Mouse (Mus musculus) mature B cell (primary cell): ENCODE measurements around the gene Tenm4.

Source experiments
- in situ Hi-C: fragments of 300-500 bp; cut with MboI; formaldehyde crosslinking; loops from 2 replicates; pipeline ENCODE4 v1.14.3; 2019

Tenm4 gene

DNA sequence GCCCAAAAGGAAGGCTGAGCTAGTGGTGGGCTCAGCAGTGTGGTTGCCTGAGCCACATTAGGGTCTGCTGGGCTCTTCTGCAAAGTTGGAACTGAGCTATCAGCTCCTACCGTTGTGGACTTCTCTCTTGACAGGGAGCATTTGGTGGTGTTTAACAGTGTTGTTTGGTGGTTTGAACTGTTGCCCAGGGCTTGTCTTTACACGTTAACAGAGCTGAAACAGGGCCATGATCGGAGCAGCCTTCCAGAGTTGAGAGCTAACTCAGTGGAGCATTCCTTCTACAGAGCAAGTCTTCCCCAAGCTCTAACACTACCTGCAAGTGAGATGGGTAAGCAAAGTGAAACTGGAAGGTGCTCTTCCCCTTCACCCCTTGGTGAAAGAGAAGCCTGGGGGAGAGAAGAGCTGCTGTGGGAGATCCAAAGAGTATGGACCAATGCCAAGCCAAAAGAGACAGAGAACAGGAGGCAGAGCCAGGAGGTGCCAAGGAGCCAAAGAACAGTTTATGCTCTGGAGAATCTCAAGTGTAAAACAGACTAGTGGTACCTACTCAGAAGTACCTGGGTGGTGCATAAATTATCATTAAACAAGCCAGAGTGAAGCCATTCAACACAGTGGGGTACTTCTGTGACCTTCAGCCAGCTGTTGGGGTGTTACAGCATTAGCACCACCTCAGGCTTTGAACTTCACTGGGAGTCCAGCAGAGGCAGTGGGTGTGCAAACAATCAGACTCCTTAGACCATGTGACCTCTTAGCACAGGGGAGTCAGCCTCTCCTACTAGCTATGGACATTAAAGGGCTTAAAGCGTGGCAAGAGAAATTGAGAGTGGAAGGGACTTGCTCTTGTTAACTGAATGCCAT, 71.5 kb downstream of the Tenm4 start:
- in situ Hi-C loops: no loop called here

DNA sequence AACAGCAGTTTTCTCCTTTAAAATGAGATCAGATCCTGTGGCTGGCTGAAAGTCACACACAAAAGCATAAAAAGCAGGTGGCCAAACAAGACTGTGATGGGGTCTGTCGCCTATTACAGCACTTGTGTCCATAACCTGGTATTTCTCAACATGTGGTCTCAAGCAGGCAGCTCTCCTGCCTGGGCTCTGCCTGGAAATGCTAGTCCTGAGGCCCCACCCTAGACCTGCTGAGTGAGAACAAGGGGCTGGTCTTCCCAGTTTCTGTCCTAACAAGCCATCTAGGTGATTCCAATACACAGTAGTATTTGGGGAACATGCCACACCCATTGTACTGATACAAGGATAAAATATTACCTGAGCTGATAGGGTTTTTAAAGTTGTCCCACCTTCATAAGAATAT, 73.8 kb downstream of the Tenm4 start:
- in situ Hi-C loops: no loop called here

DNA sequence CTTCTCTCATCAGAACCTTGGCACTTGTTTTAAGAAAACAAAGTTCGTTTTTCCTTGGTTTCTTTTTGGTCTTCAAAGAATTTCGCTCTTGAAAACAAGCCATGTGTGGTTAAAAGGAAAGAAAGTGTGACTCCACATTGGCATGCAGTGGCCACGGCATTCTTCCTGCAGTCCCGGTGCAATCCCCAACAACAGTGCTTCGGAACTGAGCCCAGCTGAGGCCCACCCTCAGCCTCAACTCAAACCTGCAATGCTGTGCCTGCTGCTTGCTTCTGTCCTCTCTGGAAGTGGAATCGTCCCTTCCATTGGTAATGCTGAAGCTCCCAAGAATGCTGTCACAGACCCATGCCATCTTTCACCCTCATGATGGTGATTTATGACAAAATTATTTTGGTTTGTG, 88.6 kb downstream of the Tenm4 start:
- in situ Hi-C loops: no loop called here

DNA sequence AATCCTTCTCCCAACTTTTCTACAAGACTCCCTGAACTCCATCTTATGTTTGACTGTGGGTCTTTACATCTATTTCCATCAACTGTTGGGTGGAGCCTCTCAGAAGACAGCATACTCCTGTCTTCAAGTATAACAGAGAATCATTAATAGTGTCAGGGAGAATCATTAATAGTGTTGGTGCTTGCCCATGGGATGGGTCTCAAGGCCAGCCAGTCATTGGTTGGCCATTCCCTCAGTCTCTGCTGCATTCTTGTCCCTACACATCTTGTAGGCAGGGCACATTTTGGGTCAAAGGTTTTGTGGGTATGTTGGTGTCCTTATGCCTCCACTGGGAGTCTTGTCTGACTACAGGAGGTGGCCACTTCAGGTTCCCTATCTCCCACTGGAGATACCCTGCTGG, 91.1 kb downstream of the Tenm4 start:
- in situ Hi-C loops: no loop called here

DNA sequence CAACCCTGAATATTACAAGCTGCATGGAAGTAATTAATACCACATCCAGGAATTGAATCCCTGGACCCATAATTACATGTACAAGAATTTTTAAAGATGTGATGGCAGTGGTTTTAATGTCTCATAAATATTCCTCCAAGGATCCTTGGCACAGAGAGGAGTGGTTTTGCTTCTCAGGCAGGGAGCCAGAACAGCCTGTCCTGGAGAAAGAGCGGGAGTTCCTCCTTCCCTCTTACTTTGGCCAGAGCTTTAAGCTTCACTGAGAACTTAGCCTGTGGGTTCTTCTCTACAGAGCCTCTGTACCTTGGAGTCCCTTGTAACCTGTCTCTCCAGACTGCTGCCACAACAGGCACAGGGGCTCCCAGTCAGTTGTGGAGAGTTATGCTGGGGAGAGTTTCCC, 94.9 kb downstream of the Tenm4 start:
- in situ Hi-C loops: no loop called here

DNA sequence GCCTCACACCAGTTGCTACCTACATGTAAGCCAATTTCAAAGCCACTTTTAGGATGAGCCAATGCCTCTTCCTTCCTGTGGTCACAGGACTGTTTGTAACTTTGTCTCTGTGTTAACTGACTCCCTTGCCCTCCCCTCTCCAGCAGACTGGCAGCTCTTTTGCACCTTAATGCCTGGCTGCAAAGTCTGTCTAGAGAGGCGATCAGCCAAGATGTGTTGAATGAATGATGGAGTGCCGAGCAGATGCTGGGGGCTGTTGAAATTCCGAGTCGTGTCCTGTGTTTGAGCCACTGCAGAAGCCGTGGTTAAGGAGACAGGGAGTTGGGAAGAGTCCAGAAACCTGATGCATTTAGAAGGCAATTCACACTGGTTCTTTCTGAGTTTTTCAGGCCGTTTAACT, 96.2 kb downstream of the Tenm4 start:
- in situ Hi-C loops: no loop called here

DNA sequence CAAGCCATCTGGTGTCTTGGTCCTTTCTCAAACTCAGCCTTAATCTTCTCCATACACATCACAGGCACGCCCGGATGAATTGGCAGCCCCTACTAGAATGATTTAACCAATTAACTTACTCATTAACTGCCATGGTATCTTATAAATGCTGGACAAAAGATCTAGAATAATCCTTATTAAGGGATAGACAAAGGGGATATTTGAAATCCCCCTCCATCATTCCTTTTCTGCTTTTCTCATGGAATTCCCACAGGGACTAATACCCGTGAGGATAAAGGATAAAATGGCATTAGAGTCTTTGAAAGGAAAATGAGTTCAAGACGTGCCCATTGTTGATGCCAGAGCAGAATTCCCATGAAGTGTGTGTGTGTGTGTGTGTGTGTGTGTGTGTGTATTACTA, 99.6 kb downstream of the Tenm4 start:
- in situ Hi-C loops: no loop called here

DNA sequence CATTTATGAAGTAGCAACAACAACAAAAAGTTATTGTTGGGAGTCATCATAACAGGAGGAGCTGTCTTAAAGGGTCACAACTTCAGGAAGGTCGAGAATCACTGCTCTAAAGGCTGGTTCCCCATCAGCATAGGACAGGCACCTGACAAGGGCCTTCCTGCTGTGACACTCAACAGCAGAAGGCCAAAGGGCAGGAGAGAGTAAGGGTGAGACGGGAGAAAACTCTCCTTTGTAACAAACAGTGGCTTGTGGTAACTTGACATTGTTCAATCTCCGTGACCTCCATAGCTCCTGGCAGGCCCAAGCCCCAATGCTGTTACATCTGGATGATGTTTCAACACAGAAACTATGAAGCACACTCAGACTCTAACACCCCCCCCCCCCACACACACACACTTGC, 101.0 kb downstream of the Tenm4 start:
- in situ Hi-C loops: no loop called here

DNA sequence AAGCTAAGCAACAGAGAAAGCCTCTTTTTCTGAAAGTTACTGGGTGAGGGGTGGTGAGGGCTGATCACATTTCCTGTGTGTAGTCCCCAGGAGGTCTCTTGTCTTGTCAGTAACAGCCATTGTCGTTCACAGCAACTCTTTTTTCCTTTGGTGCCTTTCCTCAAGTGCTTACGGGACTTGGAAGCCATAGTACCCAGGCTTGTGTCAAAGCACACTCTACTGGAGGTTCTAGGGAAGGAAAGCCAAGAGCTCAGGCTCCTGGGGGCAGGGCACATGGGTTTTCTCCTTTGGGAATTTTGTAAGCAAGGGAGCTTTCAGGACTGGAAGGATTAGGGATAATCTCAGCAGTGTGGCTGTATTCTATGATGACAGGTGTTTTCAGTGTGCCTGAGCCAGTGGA, 103.4 kb downstream of the Tenm4 start:
- in situ Hi-C loops: no loop called here

DNA sequence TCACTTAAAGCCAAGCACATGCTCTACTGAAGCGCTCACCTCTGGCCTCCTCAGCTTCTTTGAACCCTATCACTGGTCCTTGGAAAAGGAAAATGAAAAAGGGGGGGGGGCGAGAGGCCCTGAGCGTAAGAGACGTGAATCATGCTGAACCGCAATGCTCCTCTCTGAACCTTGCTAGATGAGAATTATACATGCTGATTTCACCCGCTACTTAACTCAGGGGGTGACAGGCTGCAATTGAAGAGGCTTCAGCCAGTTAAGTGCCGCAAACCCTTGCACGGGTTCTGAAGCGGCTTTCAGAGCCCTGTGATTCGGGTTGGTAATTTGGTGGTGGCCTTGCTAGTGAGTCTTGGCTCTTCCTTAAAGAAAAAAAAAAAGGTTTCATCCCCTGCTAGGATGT, 106.5 kb downstream of the Tenm4 start:
- in situ Hi-C loops: no loop called here

DNA sequence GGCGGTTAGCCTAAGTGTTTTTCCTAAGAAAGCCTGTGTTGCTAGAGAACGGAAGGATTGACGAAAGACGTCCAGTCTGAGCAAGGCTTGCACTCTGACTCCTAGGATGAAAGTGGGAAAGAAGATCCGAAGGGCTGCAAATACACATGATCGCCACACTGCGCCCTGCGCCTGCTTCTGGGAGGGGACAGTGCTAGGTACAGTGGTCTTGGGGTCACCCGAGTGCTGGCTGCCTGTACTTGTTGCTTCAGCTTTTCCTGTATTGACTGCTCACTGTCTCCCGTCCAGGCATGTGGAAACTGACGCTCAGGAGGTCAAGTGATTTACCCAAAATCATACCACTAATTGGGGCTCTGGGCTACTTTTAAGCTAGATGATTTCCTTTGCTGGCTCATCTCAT, 107.3 kb downstream of the Tenm4 start:
- in situ Hi-C loops: no loop called here

DNA sequence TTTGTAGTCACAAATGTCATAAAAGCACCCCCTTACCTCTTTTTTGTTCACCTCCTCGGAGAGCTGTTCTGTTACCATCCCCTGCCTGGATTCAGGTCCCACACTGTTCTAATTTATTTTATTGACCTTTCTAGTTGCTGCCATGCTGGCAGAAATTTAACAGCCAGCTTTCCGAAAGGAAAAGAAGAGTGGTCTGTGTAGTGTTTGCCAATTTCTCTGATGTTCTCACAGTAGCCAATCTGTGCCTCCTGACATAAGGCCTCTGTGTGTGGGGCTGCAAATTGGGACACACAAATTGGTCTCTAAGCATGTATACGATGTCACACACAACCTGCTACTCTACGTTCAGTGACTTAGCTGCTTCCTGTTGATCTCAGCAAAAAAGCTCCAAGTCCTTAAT, 109.7 kb downstream of the Tenm4 start:
- in situ Hi-C loops: no loop called here

DNA sequence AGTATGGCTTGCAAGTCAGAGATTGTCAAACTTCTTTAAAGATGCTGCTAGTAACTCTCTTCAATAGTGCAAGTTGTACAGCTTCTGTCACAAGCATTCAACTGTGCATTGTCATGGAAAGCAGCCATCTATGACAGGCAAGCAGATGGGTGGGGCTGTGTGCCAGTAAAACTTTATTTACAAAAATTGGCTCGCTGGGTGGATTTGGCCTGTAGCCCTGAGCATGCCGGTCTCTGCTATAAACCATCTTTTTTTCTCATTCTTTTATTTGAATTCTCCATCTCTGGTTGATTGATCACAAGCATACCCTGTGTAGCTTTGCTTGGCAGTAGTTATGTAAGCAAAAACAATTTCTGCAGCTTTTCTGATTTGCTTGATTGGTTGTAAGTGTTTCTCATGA, 119.5 kb downstream of the Tenm4 start:
- in situ Hi-C loops: no loop called here

DNA sequence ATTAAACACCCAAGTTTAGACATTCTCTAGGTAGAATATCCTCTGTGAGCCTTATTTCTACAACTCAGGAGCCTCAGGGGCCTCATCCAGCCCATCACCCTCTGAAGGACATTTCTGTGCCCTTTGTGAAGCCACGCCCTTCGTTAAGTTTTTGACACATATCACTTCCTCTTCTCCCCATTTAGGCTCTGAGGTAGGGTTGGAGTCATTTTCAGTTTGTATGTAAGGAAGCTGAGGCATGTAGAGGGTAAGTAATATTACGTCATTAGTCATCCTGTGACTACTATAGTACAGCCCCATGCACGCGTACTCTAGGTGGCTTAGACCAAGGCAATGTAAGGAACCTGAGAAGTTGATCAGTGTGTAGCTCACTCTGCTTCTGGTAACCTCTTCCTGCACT, 124.9 kb downstream of the Tenm4 start:
- in situ Hi-C loops: no loop called here

DNA sequence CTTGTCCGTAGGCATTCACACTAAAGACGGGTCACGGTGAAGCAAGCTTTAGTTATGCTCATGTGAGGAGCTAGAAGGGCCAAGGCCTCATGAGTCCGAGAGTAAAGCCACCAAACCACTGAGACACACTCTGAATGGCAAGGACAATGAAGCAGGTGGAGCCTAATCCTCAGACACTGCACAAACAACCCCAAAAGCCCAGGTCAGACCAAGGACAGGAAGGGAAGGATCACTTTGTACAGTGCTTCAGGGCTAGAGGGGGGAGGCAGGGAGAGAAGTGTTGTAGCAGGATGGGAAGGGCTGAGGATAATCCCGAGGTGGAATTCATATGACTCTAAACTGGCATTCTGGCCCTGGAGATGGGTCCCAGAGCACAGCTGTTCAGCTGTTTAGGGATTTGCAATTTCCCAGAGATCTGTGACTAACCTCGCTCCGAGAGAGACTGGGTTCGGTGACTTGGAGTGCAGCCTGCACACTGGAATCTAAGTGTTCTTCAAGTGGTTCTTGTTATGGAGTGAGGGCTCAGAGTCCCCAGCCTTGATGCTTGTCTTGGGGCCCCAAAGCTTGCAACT, 129.9 kb downstream of the Tenm4 start:
- in situ Hi-C loops: no loop called here

DNA sequence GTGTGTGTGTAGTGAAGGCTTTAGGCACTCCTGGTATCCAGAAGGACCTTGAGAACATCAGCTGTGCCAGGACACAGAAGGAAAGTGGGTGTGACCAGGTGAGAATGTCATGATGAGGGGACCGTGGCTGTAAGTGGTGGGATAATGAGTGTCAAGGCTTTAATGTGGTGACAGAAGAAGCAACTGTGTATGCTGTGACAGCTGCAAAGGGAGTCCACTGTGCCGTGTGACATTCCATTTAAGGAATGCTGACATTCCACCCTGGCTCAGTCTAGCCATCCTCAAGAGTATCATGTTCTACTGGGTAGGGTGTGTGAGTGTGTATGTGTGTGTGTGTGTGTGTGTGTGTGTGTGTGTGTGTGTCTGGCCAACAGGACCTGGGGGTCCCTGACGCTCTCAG, 130.8 kb downstream of the Tenm4 start:
- in situ Hi-C loops: no loop called here

DNA sequence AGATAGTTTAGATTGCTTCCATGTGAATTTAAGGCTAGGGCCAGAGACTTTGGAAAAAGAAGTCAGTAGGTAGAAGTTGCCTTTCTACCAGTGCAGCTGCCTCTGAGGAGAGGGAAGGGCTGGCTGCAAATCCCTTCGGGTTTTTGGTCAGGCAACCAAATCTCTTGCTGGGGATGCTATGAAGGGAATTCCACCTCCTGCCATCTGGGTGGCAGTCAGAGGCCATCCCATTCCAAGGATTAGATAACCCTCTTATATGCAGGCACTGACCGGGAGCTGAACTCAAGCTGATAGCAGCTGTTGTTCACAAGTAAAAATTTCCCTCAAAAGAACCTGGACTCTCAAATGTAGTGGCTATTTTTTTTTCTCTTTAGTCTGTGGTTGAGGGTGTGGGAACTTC, 132.9 kb downstream of the Tenm4 start:
- in situ Hi-C loops: no loop called here

DNA sequence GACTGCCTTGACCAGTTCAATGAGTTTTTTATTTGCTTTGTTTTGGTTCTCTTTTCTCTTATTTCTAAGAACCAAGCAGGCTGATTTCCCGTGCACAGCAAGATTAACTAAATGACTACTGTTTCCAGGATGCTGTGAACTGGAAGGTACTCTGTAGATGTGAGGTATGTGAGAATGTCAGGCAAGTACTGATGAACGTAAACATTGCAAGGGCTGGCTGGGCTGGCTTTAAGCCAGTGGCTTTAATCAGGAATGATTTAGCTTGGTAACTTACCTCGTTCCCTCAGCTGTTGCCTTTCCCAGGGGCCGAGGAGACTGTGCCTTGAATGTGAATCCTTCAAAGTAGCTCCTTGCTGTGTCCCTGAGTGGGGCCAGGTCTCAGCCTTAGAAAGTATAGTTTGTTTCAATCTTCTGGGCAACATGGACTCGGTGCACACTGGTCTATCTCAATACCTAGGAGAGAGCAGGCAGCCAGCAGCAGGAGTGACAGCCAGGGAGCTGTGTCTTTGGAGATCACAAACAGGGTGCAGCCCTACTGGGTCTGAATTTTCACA, 134.4 kb downstream of the Tenm4 start:
- in situ Hi-C loops: no loop called here

DNA sequence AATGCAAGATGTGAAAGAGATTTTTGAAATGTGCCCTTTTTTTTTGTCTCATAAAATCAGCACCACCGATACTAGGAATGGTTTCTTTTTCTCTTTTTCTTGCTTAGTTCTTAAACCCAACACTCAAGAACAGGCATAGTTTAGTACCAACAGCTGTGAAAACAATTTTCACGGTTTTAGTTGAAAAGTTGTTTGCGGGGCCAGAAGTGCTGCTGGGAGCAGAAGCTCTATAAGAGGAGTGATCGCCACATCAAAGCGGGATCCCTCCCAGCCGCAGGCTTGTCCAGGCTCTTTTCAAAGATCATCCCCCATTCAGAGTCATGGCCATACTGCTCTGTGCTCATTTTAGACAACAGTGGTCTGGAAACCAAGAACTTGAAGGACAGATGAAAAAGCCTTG, 137.1 kb downstream of the Tenm4 start:
- in situ Hi-C loops: no loop called here

DNA sequence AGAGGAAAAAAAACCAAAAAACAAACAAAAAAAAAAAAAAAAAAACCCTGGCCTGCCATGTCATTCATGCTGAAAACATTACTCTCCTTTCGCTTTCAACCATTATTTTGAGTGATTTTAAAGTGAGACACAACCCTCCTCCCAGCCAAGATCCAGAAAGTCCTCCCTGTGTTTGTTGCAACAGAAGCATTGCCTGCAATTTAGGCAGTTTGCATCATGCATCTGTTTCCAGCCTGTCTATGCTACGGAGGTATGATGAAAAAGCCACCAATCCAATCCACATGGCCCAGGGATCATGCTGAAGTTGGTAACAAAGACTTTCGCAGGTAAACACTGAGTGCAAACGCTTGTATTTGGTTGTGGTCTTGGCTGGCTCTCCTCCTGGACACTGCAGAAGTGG, 158.3 kb downstream of the Tenm4 start:
- in situ Hi-C loops: no loop called here

DNA sequence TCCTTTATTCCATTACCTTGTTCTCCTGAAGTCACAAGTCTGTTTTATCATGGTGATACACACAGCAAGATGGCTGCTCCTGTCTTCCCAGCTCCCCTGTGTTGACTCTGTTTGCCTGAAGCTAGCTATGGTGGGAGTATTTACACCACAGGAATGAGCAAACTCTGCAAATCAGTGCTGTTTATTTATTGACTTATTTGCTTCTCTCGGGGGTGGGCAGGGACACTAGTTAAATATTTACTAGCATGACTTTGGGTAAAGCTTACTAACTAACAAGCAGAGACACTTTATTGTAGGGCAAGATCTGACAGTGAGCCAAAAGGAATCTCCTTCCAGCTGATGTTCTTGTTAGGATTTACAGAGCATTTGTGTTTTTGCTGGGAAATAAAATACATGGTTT, 160.1 kb downstream of the Tenm4 start:
- in situ Hi-C loops: no loop called here

DNA sequence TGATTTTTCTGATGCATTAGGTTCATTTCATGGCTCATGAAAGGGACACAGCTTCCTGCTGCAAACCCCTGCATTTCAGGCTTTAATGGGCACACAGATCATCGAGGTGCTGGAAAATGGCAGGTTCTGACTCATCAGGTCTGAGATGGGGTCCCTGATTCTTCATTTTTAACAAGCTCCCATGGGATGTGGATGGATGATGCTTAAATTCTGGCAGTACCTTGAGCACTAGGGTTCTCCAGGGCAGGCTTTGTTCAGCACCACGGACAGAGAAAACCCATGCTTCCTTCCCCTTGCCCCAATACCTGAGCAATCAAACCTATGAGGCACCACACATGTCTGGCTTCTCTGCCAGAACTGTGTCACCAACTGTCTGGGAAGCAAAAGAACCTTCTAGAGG, 163.3 kb downstream of the Tenm4 start:
- in situ Hi-C loops: no loop called here

DNA sequence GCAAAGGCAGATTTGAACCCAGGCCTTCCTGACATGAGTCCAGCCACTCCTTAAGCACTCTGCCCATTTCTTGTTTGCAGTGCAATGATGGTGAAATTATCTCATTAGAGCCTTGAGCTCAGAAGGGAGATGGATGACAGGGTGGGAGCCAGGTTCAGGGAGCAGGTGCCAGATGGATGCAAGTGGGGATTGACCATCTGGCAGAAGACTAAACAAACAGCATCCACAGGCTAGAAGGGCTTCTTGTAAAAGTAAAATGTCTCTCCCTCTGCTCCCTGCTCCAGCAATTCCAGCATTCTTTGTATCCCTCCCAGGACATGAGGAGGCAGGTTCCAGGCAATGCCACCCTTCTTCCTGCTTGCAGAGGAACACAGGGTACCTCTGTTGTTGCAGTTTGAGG, 165.3 kb downstream of the Tenm4 start:
- in situ Hi-C loops: no loop called here

DNA sequence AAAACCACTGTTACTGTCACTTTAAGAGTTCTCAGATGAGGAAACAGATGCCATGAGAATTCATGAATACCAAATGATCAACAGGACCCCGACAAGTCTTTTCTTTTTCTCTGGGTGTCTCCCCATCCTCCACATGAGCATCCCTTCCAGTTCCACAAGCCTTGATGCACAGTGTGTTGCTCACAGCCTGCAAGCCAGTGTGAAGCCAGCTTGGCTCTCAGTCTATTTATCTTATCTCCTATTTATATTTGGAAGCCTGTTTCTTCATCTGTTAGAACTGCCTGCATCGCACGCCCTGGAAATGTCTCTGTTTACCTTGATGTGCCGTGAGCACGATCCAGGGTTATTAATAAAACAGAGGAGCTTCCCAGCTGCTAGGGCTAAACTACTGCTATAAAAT, 169.8 kb downstream of the Tenm4 start:
- in situ Hi-C loops: no loop called here
